Mouse (Mus musculus) heart, embryonic 16.5 days (tissue): ENCODE measurements at regions not wholly inside any gene's neighbourhood (a gene's known extent, or its start where the extent isn't known, plus 50 kb on each side); places are given as distances from the start of the nearest gene placed in this dataset.

ENCODE experiments used
- ATAC-seq: fragments of 200-750 bp; cut with Nextera tagmentation; replicated peaks from 2 replicates; pipeline ENCODE4 v1.8.0; 2017; ENCODE audit warnings: moderate number of reproducible peaks; ENCODE audit not compliant: insufficient read depth, low FRiP score; ENCODE audit errors: extremely low read depth
- H3K27ac ChIP-seq: fragments of 300-500 bp; sonication (generic); 2 replicates; pipeline ENCODE4 v1.5.1; 2014; ENCODE audit warnings: mild to moderate bottlenecking, low read length, control low read depth, moderate library complexity
- H3K27me3 ChIP-seq: fragments of 300-500 bp; sonication (generic); 2 replicates; pipeline ENCODE4 v1.6.1; 2014; ENCODE audit warnings: low read length, mixed read lengths; ENCODE audit not compliant: control insufficient read depth, insufficient read depth
- H3K36me3 ChIP-seq: fragments of 300-500 bp; sonication (generic); 2 replicates; pipeline ENCODE4 v1.6.1; 2014; ENCODE audit not compliant: control insufficient read depth, insufficient read depth
- H3K4me1 ChIP-seq: fragments of 300-500 bp; sonication (generic); 2 replicates; pipeline ENCODE4 v1.6.1; 2014; ENCODE audit warnings: low read length, mixed read lengths; ENCODE audit not compliant: control insufficient read depth, insufficient read depth
- H3K4me2 ChIP-seq: fragments of 300-500 bp; sonication (generic); 2 replicates; pipeline ENCODE4 v1.6.1; 2014; ENCODE audit warnings: low read depth, mild to moderate bottlenecking, control low read depth, low read length
- H3K4me3 ChIP-seq: fragments of 300-500 bp; sonication (generic); 2 replicates; pipeline ENCODE4 v1.5.1; 2014; ENCODE audit warnings: mild to moderate bottlenecking, control low read depth, low read length
- H3K9ac ChIP-seq: fragments of 300-500 bp; sonication (generic); 2 replicates; pipeline ENCODE4 v1.6.1; 2014; ENCODE audit warnings: low read length, control low read depth
- H3K9me3 ChIP-seq: fragments of 300-500 bp; sonication (generic); replicated peaks from 2 replicates; pipeline ENCODE4 v1.6.1; 2016; ENCODE audit warnings: low read length; ENCODE audit not compliant: control insufficient read depth
- WGBS: fragments of 180-500 bp; shearing (Covaris S2); extraction: QIAGEN DNeasy Blood & Tissue Kit; methylation state at CpG from one replicate; pipeline ENCODE4 v1.1.7; 2014; 5-methylcytosine and 5-hydroxymethylcytosine counted together

GRCm38 (mm10) chr2:3958065-3958641 lies 59.4 kb upstream of the Frmd4a start:
- Histone ChIP-seq H3K4me1 (no peaks in the 10 kb centered on the region), H3K36me3 (no peaks in the 10 kb centered on the region), H3K4me3 (no peak overlapping the region), H3K9me3 (no peaks in the 10 kb centered on the region), H3K9ac (no peak overlapping the region), H3K27ac (no peak overlapping the region), H3K4me2 (peak overlapping the region; percentile 30; the same call in 1 of the 2 replicates), H3K27me3 (no peaks in the 10 kb centered on the region)
- WGBS, result 23% methylated on average over 12 of the region's 12 CpGs
- no peak for ATAC-seq

- Histone ChIP-seq H3K9me3 (no peaks in the 10 kb centered on the region), H3K4me3 (no peak overlapping the region), H3K36me3 (no peaks in the 10 kb centered on the region), H3K4me2 (no peak overlapping the region), H3K4me1 (no peaks in the 10 kb centered on the region), H3K27me3 (no peaks in the 10 kb centered on the region), H3K9ac (no peak overlapping the region), H3K27ac (no peak overlapping the region)
- 81% methylated on average over 4 of the region's 4 CpGs for WGBS
- no peak for ATAC-seq
Observed at GRCm38 (mm10) chr2:3958711-3959110, 58.8 kb upstream of the Frmd4a start.

- Histone ChIP-seq H3K9me3 (no peaks in the 10 kb centered on the region), H3K4me3 (no peak overlapping the region), H3K4me1 (no peaks in the 10 kb centered on the region), H3K27ac (no peak overlapping the region), H3K36me3 (no peaks in the 10 kb centered on the region), H3K27me3 (no peaks in the 10 kb centered on the region), H3K4me2 (no peak overlapping the region), H3K9ac (no peak overlapping the region)
- 70% methylated on average over 1 of the region's 1 CpGs for WGBS
- ATAC-seq, result no peak
Observed at GRCm38 (mm10) chr2:3959181-3959580, 58.3 kb upstream of the Frmd4a start.

- no peaks in the 10 kb centered on the region for H3K4me1 ChIP-seq
- no peaks in the 10 kb centered on the region for H3K9me3 ChIP-seq
- 80% methylated on average over 5 of the region's 5 CpGs for WGBS
- ATAC-seq, result no peak
- H3K4me3 ChIP-seq, result no peak overlapping the region
- H3K4me2 ChIP-seq, result no peak overlapping the region
- H3K27ac ChIP-seq, result no peak overlapping the region
- H3K36me3 ChIP-seq, result no peaks in the 10 kb centered on the region
- no peak overlapping the region for H3K9ac ChIP-seq
- H3K27me3 ChIP-seq, result no peaks in the 10 kb centered on the region
Observed at GRCm38 (mm10) chr2:3960213-3960612, 57.3 kb upstream of the Frmd4a start.

GRCm38 (mm10) chr2:3964351-3964750 lies 53.2 kb upstream of the Frmd4a start:
- H3K4me1 ChIP-seq, result no peaks in the 10 kb centered on the region
- no peak overlapping the region for H3K9ac ChIP-seq
- no peak overlapping the region for H3K27ac ChIP-seq
- no peaks in the 10 kb centered on the region for H3K36me3 ChIP-seq
- no peak overlapping the region for H3K4me2 ChIP-seq
- ATAC-seq, result peak; percentile 100
- H3K4me3 ChIP-seq, result no peak overlapping the region
- H3K27me3 ChIP-seq, result no peaks in the 10 kb centered on the region
- H3K9me3 ChIP-seq, result no peaks in the 10 kb centered on the region
- WGBS, result 88% methylated on average over 4 of the region's 4 CpGs
